Mouse (Mus musculus) intestine, postnatal 0 days (tissue): ENCODE data around the gene Snx29. TPM values are rescaled to one million over a fixed set of nuclear protein-coding genes. Genes with fewer than 3 reads are reported as not detected.

Experiments used
- ATAC-seq: fragments of 200-750 bp; cut with Nextera tagmentation; 2 replicates; pipeline ENCODE4 v1.8.0; 2017; ENCODE audit warnings: mild to moderate bottlenecking, moderate TSS enrichment, moderate library complexity
- H3K27ac ChIP-seq: fragments of 300-500 bp; sonication (generic); 2 replicates; pipeline ENCODE4 v1.5.1; 2014; ENCODE audit warnings: mild to moderate bottlenecking, low read depth, low read length, moderate library complexity
- H3K27me3 ChIP-seq: fragments of 300-500 bp; sonication (generic); replicated peaks from 2 replicates; pipeline ENCODE4 v1.6.1; 2014; ENCODE audit warnings: low read length, mixed read lengths; ENCODE audit not compliant: control insufficient read depth, insufficient read depth
- H3K36me3 ChIP-seq: fragments of 300-500 bp; sonication (generic); 2 replicates; pipeline ENCODE4 v1.6.1; 2014; ENCODE audit warnings: mild to moderate bottlenecking, moderate library complexity; ENCODE audit not compliant: control insufficient read depth, insufficient read depth
- H3K4me1 ChIP-seq: fragments of 300-500 bp; sonication (generic); replicated peaks from 2 replicates; pipeline ENCODE4 v1.6.1; 2014; ENCODE audit warnings: antibody characterized with exemption, low read length, mixed read lengths; ENCODE audit not compliant: control insufficient read depth, insufficient read depth
- H3K4me2 ChIP-seq: fragments of 300-500 bp; sonication (generic); replicated peaks from 2 replicates; pipeline ENCODE4 v1.6.1; 2014; ENCODE audit warnings: low read depth, mild to moderate bottlenecking, moderate library complexity
- H3K4me3 ChIP-seq: fragments of 300-500 bp; sonication (generic); 2 replicates; pipeline ENCODE4 v1.5.1; 2014; ENCODE audit warnings: low read depth, low read length
- H3K9ac ChIP-seq: fragments of 300-500 bp; sonication (generic); 2 replicates; pipeline ENCODE4 v1.6.1; 2014; ENCODE audit warnings: mild to moderate bottlenecking, low read depth, low read length
- H3K9me3 ChIP-seq: fragments of 300-500 bp; sonication (generic); 2 replicates; pipeline ENCODE4 v1.6.1; 2016; ENCODE audit warnings: mixed run types; ENCODE audit not compliant: control insufficient read depth
- CTCF ChIP-seq: sonication (generic); IDR thresholded peaks from 2 replicates; pipeline ENCODE4 v1.5.1; 2016; ENCODE audit warnings: low read depth, mild to moderate bottlenecking, control low read depth, antibody characterized with exemption, moderate library complexity
- WGBS: fragments of 180-500 bp; shearing (Covaris S2); extraction: QIAGEN DNeasy Blood & Tissue Kit; methylation state at CpG from one replicate; pipeline ENCODE4 v1.1.7; 2014; 5-methylcytosine and 5-hydroxymethylcytosine counted together
- polyA plus RNA-seq: library from polyadenylated mRNA; unstranded; fragments of >200 nt; fragmentation: Nextera tagmentation; extraction: Ambion mirVana; gene quantifications from 2 replicates; pipeline ENCODE4 v1.2.1, GENCODE M21; 2015

The Snx29 gene
- polyA plus RNA-seq, 1 experiment from 2014 or later: 1.9 TPM

GRCm38 (mm10) chr16:11705456-11705855 is 382.7 kb downstream of the Snx29 start:
- no peak overlapping the region for H3K4me3 ChIP-seq
- H3K4me1 ChIP-seq: peaks cover 5% of the 10 kb centered on the region; the same call in 1 of the 2 replicates
- H3K36me3 ChIP-seq: no peaks in the 10 kb centered on the region; the same call in 1 of the 2 replicates
- H3K9me3 ChIP-seq: no peaks in the 10 kb centered on the region
- ATAC-seq: no peak
- no peak overlapping the region for H3K27ac ChIP-seq
- no peak overlapping the region for H3K9ac ChIP-seq
- 64% methylated on average over 4 of the region's 4 CpGs for WGBS
- H3K27me3 ChIP-seq: no peaks in the 10 kb centered on the region
- H3K4me2 ChIP-seq: no peak overlapping the region
- no peak for TF ChIP-seq CTCF

- ATAC-seq: no peak
- WGBS: 93% methylated on average over 2 of the region's 2 CpGs
- Histone ChIP-seq H3K4me1 (peaks cover 5% of the 10 kb centered on the region; the same call in 1 of the 2 replicates), H3K27me3 (no peaks in the 10 kb centered on the region), H3K27ac (no peak overlapping the region), H3K9ac (no peak overlapping the region), H3K9me3 (no peaks in the 10 kb centered on the region), H3K4me3 (no peak overlapping the region), H3K36me3 (no peaks in the 10 kb centered on the region; the same call in 1 of the 2 replicates), H3K4me2 (no peak overlapping the region)
- TF ChIP-seq CTCF: no peak
These were observed 385.4 kb downstream of the Snx29 start for GRCm38 (mm10) chr16:11708097-11708496.

- 62% methylated on average over 4 of the region's 4 CpGs for WGBS
These were observed 386.7 kb downstream of the Snx29 start for GRCm38 (mm10) chr16:11709382-11709781.

GRCm38 (mm10) chr16:11709999-11710667 is 387.4 kb downstream of the Snx29 start:
- Histone ChIP-seq H3K27me3 (no peaks in the 10 kb centered on the region), H3K4me3 (no peak overlapping the region), H3K9ac (no peak overlapping the region), H3K9me3 (no peaks in the 10 kb centered on the region), H3K4me2 (no peak overlapping the region), H3K4me1 (peaks cover 5% of the 10 kb centered on the region; the same call in 1 of the 2 replicates), H3K27ac (no peak overlapping the region), H3K36me3 (no peaks in the 10 kb centered on the region; the same call in 1 of the 2 replicates)
- no peak for TF ChIP-seq CTCF
- WGBS: 37% methylated on average over 5 of the region's 5 CpGs
- ATAC-seq: no peak

More at GRCm38 (mm10) chr16:11709382-11709781, 386.7 kb downstream of the Snx29 start:
- Histone ChIP-seq H3K27me3 (no peaks in the 10 kb centered on the region), H3K9me3 (no peaks in the 10 kb centered on the region), H3K9ac (no peak overlapping the region), H3K27ac (no peak overlapping the region), H3K36me3 (no peaks in the 10 kb centered on the region; the same call in 1 of the 2 replicates), H3K4me1 (peaks cover 5% of the 10 kb centered on the region; the same call in 1 of the 2 replicates), H3K4me3 (no peak overlapping the region), H3K4me2 (no peak overlapping the region)
- no peak for TF ChIP-seq CTCF
- no peak for ATAC-seq

- TF ChIP-seq CTCF: no peak
- Histone ChIP-seq H3K36me3 (no peaks in the 10 kb centered on the region; the same call in 1 of the 2 replicates), H3K4me1 (peaks cover 5% of the 10 kb centered on the region; the same call in 1 of the 2 replicates), H3K27me3 (no peaks in the 10 kb centered on the region), H3K27ac (no peak overlapping the region), H3K9ac (no peak overlapping the region), H3K4me3 (no peak overlapping the region), H3K9me3 (no peaks in the 10 kb centered on the region), H3K4me2 (no peak overlapping the region)
- no peak for ATAC-seq
- WGBS: 66% methylated on average over 2 of the region's 2 CpGs
These were observed 390.7 kb downstream of the Snx29 start for GRCm38 (mm10) chr16:11713265-11713865.

GRCm38 (mm10) chr16:11716932-11717331 is 394.2 kb downstream of the Snx29 start:
- H3K4me2 ChIP-seq: no peak overlapping the region
- no peak for TF ChIP-seq CTCF
- no peak overlapping the region for H3K27ac ChIP-seq
- 97% methylated on average over 1 of the region's 1 CpGs for WGBS
- H3K36me3 ChIP-seq: no peaks in the 10 kb centered on the region; the same call in 1 of the 2 replicates
- H3K9me3 ChIP-seq: no peaks in the 10 kb centered on the region
- H3K9ac ChIP-seq: no peak overlapping the region
- H3K4me1 ChIP-seq: no peaks in the 10 kb centered on the region
- H3K4me3 ChIP-seq: no peak overlapping the region
- no peaks in the 10 kb centered on the region for H3K27me3 ChIP-seq
- ATAC-seq: no peak
